In the genomic region with DNA sequence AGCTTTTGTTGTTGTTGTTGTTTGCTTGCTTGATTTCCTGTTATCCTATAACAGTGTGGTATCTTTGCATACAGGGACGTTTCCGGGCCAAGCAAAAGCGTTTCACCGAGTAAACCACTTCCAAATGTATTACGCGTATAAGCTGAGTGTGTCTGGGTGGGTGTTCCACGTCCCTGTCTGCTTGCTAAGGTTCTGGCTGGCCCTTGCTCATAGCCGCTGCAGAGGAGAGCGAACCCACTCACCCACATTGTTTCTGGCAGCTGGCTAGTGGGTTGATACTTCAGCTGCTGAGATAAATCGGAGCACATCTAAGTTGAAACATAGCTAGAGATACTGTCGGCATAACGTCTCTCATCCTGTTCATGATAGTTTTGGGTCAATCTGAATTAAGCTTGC, we compare ENCODE assay signal across 15 mouse cellular contexts.
A peak's percentile ranks its signal among the peaks of the same experiment; 100 is the strongest.
DNase-seq lines count a peak whose midpoint lies in the region; ATAC-seq lines count a peak whose summit lies in the region.
"Had no signal": no experiment of that assay in that cellular context is flagged by ENCODE, and none has a peak within 500 bp of the region (broad histone marks: within the 10 kb centered on the region; RNA-seq: fewer than 3 reads in every experiment).

No protein-coding gene starts in this region.

- ATAC-seq in heart, embryonic 12.5 days (ENCODE audit: insufficient number of reproducible peaks, low FRiP score), result no peak
- ATAC-seq: intestine, embryonic 16.5 days; liver, embryonic 12.5 days had no signal

- intact Hi-C loops in heart, postnatal 10 days (cut with DNase I), result no loop called here

- 0 out of 2 replicates have a peak, but pooled peaks cover 3% of the 10 kb centered on the region for H3K9me3 ChIP-seq in heart, embryonic 12.5 days (replicated peaks)
- H3K9me3 ChIP-seq: neural tube, embryonic 12.5 days had no signal

- H3K36me3 ChIP-seq in heart, embryonic 12.5 days, result no peaks in the 10 kb centered on the region
- H3K36me3 ChIP-seq: liver, embryonic 12.5 days; neural tube, embryonic 12.5 days had no signal

- H3K27ac ChIP-seq in heart, embryonic 12.5 days (ENCODE audit: poor library complexity, severe bottlenecking), result no peak overlapping the region
- H3K27ac ChIP-seq: kidney, postnatal 0 days; liver, embryonic 12.5 days; neural tube, embryonic 12.5 days had no signal

- no peak overlapping the region for H3K4me2 ChIP-seq in heart, embryonic 12.5 days
- H3K4me2 ChIP-seq: liver, embryonic 12.5 days; neural tube, embryonic 12.5 days had no signal

- no peaks in the 10 kb centered on the region for H3K4me1 ChIP-seq in heart, embryonic 12.5 days (replicated peaks)
- H3K4me1 ChIP-seq: liver, embryonic 12.5 days; neural tube, embryonic 12.5 days had no signal

- no peak overlapping the region for H3K9ac ChIP-seq in heart, embryonic 12.5 days
- H3K9ac ChIP-seq: liver, embryonic 12.5 days; neural tube, embryonic 12.5 days had no signal

- H3K27me3 ChIP-seq in heart, embryonic 12.5 days (replicated peaks), result no peaks in the 10 kb centered on the region
- H3K27me3 ChIP-seq: liver, embryonic 12.5 days; megakaryocyte, embryonic 14.5 days; neural tube, embryonic 12.5 days had no signal

- DNase-seq in cerebellum, adult 18-20 months, result peak; percentile 4 to 26
- no peak for DNase-seq in cerebellum, postnatal 4 days (ENCODE audit: low spot score in 2 of 2)
- peak; percentile 40 for DNase-seq in heart, adult 11 months
- no peak for DNase-seq in heart, postnatal 10 days
- DNase-seq in right cerebral cortex, adult 18-20 months, result peak; percentile 82
- DNase-seq in right cerebral cortex, postnatal 14 days, result no peak
- no peak for DNase-seq in ovary, postnatal 14 days (ENCODE audit: low spot score)
- DNase-seq: heart, postnatal 4 days; thymus, postnatal 14 days had no signal

- H3K4me3 ChIP-seq in heart, embryonic 12.5 days, result no peak overlapping the region
- H3K4me3 ChIP-seq: liver, embryonic 12.5 days; megakaryocyte, embryonic 14.5 days; neural tube, embryonic 12.5 days had no signal

- WGBS in heart, embryonic 12.5 days, result 85% methylated on average over 12 of the region's 12 CpGs

Comparison
In these comparisons a context has a peak if more than half of its experiments do, and no peak if none do; other contexts are left out.
1. DNase-seq: peak in cerebellum, adult 18-20 months (2 of 2), heart, adult 11 months (single experiment) and right cerebral cortex, adult 18-20 months (single experiment); none in cerebellum, postnatal 4 days (0 of 2), heart, postnatal 10 days (0 of 2), right cerebral cortex, postnatal 14 days (single experiment) and ovary, postnatal 14 days (single experiment).